Mouse (Mus musculus) forebrain, embryonic 13.5 days (tissue): Measurements from ENCODE around the gene C9orf72. TPM values are rescaled to one million over a fixed set of nuclear protein-coding genes. Genes with fewer than 3 reads are reported as not detected.

Experiments
- ATAC-seq: fragments of 200-750 bp; cut with Nextera tagmentation; 2 replicates; pipeline ENCODE4 v1.8.0; 2017
- H3K27ac ChIP-seq: fragments of 300-500 bp; sonication (generic); 2 replicates; pipeline ENCODE4 v1.5.1; 2015; ENCODE audit warnings: inconsistent platforms, mild to moderate bottlenecking, moderate library complexity
- H3K27me3 ChIP-seq: fragments of 300-500 bp; sonication (generic); 2 replicates; pipeline ENCODE4 v1.6.1; 2015; ENCODE audit warnings: mild to moderate bottlenecking, inconsistent platforms
- H3K36me3 ChIP-seq: fragments of 300-500 bp; sonication (generic); 2 replicates; pipeline ENCODE4 v1.6.1; 2015; ENCODE audit warnings: mild to moderate bottlenecking, inconsistent platforms; ENCODE audit not compliant: poor library complexity, severe bottlenecking
- H3K4me1 ChIP-seq: fragments of 300-500 bp; sonication (generic); 2 replicates; pipeline ENCODE4 v1.6.1; 2015; ENCODE audit warnings: inconsistent platforms
- H3K4me2 ChIP-seq: fragments of 300-500 bp; sonication (generic); 2 replicates; pipeline ENCODE4 v1.6.1; 2015; ENCODE audit warnings: inconsistent platforms, mild to moderate bottlenecking, moderate library complexity
- H3K4me3 ChIP-seq: fragments of 300-500 bp; sonication (generic); 2 replicates; pipeline ENCODE4 v1.5.1; 2015; ENCODE audit warnings: mild to moderate bottlenecking, inconsistent platforms
- H3K9ac ChIP-seq: fragments of 300-500 bp; sonication (generic); 2 replicates; pipeline ENCODE4 v1.6.1; 2015; ENCODE audit warnings: mild to moderate bottlenecking, inconsistent platforms
- H3K9me3 ChIP-seq: fragments of 300-500 bp; sonication (generic); replicated peaks from 2 replicates; pipeline ENCODE4 v1.6.1; 2016; ENCODE audit warnings: inconsistent platforms
- whole genome bisulfite sequencing: fragments of 180-500 bp; shearing (Covaris S2); methylation state at CpG from one replicate; pipeline ENCODE4 v1.1.7; 2015; 5-methylcytosine and 5-hydroxymethylcytosine counted together
- polyA plus RNA-seq: library from polyadenylated mRNA; unstranded; fragments of >200 nt; fragmentation: Nextera tagmentation; extraction: Ambion mirVana; gene quantifications from 2 replicates; pipeline ENCODE4 v1.2.1, GENCODE M21; 2015

C9orf72 gene
- polyA plus RNA-seq, 1 experiment from 2014 or later: 35.4 TPM

DNA sequence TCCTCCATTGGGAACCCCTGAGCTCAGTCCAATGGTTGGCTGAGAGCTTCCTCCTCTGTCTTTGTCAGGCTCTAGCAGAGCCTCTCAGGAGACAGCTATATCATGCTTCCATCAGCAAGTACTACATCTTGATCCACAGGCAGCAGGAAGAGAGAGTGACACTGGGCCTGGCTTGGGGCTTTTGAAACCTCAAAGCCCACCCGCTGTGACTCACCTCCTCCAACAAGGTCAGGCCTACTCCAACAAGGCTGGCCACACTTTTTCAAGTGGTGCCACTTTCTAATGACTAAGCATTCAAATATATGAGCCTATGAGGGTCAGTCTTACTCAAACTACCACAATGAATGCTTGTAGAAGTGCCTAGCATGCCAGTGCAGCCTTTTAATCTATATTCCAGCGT lies 53.5 kb downstream of the C9orf72 start:
- Histone ChIP-seq H3K4me2 (no peak overlapping the region), H3K27ac (no peak overlapping the region), H3K27me3 (no peaks in the 10 kb centered on the region), H3K36me3 (no peaks in the 10 kb centered on the region), H3K4me1 (peaks cover 8% of the 10 kb centered on the region), H3K4me3 (no peak overlapping the region), H3K9ac (no peak overlapping the region), H3K9me3 (no peaks in the 10 kb centered on the region)
- no peak for ATAC-seq
- 90% methylated on average over 2 of the region's 2 CpGs for WGBS

- Histone ChIP-seq H3K27ac (no peak overlapping the region), H3K9ac (no peak overlapping the region), H3K27me3 (no peaks in the 10 kb centered on the region), H3K9me3 (no peaks in the 10 kb centered on the region), H3K4me1 (peaks cover 8% of the 10 kb centered on the region), H3K36me3 (no peaks in the 10 kb centered on the region), H3K4me3 (no peak overlapping the region), H3K4me2 (no peak overlapping the region)
- ATAC-seq: no peak
- WGBS: 66% methylated on average over 13 of the region's 13 CpGs
These were observed 56.3 kb downstream of the C9orf72 start for GRCm38 (mm10) chr4:35169571-35170125.

- WGBS: 86% methylated on average over 5 of the region's 5 CpGs
- no peak for ATAC-seq
- no peaks in the 10 kb centered on the region for H3K27me3 ChIP-seq
These were observed 58.1 kb downstream of the C9orf72 start for GRCm38 (mm10) chr4:35167855-35168254.

GRCm38 (mm10) chr4:35165947-35166346 lies 60.0 kb downstream of the C9orf72 start:
- H3K4me3 ChIP-seq: no peak overlapping the region
- peaks cover 8% of the 10 kb centered on the region for H3K4me1 ChIP-seq
- whole genome bisulfite sequencing: 88% methylated on average over 3 of the region's 3 CpGs
- no peaks in the 10 kb centered on the region for H3K36me3 ChIP-seq
- no peaks in the 10 kb centered on the region for H3K27me3 ChIP-seq
- H3K9me3 ChIP-seq: no peaks in the 10 kb centered on the region
- no peak overlapping the region for H3K4me2 ChIP-seq
- H3K27ac ChIP-seq: no peak overlapping the region
- H3K9ac ChIP-seq: no peak overlapping the region
- ATAC-seq: no peak

More at GRCm38 (mm10) chr4:35167855-35168254, 58.1 kb downstream of the C9orf72 start:
- no peaks in the 10 kb centered on the region for H3K36me3 ChIP-seq
- H3K9ac ChIP-seq: no peak overlapping the region
- peaks cover 8% of the 10 kb centered on the region for H3K4me1 ChIP-seq
- H3K27ac ChIP-seq: no peak overlapping the region
- no peak overlapping the region for H3K4me3 ChIP-seq
- H3K4me2 ChIP-seq: no peak overlapping the region
- H3K9me3 ChIP-seq: no peaks in the 10 kb centered on the region

GRCm38 (mm10) chr4:35165275-35165674 lies 60.7 kb downstream of the C9orf72 start:
- no peak overlapping the region for H3K4me3 ChIP-seq
- WGBS: 87% methylated on average over 2 of the region's 2 CpGs
- no peaks in the 10 kb centered on the region for H3K27me3 ChIP-seq
- H3K27ac ChIP-seq: no peak overlapping the region
- no peak for ATAC-seq
- H3K4me2 ChIP-seq: no peak overlapping the region
- no peaks in the 10 kb centered on the region for H3K36me3 ChIP-seq
- peaks cover 8% of the 10 kb centered on the region for H3K4me1 ChIP-seq
- no peak overlapping the region for H3K9ac ChIP-seq
- no peaks in the 10 kb centered on the region for H3K9me3 ChIP-seq

- H3K4me3 ChIP-seq: no peak overlapping the region
- 64% methylated on average over 11 of the region's 11 CpGs for WGBS
- peaks cover 15% of the 10 kb centered on the region for H3K4me1 ChIP-seq
- peaks cover 6% of the 10 kb centered on the region; the same call in 1 of the 2 replicates for H3K27me3 ChIP-seq
- H3K4me2 ChIP-seq: no peak overlapping the region
- H3K36me3 ChIP-seq: no peaks in the 10 kb centered on the region
- ATAC-seq: no peak
- H3K9ac ChIP-seq: no peak overlapping the region
- H3K27ac ChIP-seq: no peak overlapping the region
- no peaks in the 10 kb centered on the region for H3K9me3 ChIP-seq
These were observed 68.2 kb downstream of the C9orf72 start for GRCm38 (mm10) chr4:35157815-35158214.

- Histone ChIP-seq H3K4me2 (peak within 1 kb of the TSS; percentile 79), H3K4me3 (peak within 1 kb of the TSS; percentile 56), H3K36me3 (no peaks in the 10 kb centered on the region), H3K27ac (peak within 1 kb of the TSS; percentile 73), H3K4me1 (peaks cover 15% of the 10 kb centered on the region), H3K27me3 (peaks cover 6% of the 10 kb centered on the region; the same call in 1 of the 2 replicates), H3K9me3 (no peaks in the 10 kb centered on the region), H3K9ac (peak within 1 kb of the TSS; percentile 70)
- peak; percentile 90 for ATAC-seq
- under 1% methylated on average over 50 of the region's 50 CpGs for WGBS
These were observed 69.0 kb downstream of the C9orf72 start, which contains the start of gene Mob3b for GRCm38 (mm10) chr4:35156751-35157611. Gene Mob3b, minus strand, starts transcription at chr4:35157484.

- H3K36me3 ChIP-seq: no peaks in the 10 kb centered on the region
- WGBS: under 1% methylated on average over 26 of the region's 26 CpGs
- ATAC-seq: peak; percentile 78
- peaks cover 15% of the 10 kb centered on the region for H3K4me1 ChIP-seq
- peak overlapping the region; percentile 73 for H3K27ac ChIP-seq
- H3K9me3 ChIP-seq: no peaks in the 10 kb centered on the region
- peaks cover 6% of the 10 kb centered on the region; the same call in 1 of the 2 replicates for H3K27me3 ChIP-seq
- H3K9ac ChIP-seq: peak overlapping the region; percentile 70
- H3K4me2 ChIP-seq: peak overlapping the region; percentile 79
- peak overlapping the region; percentile 56 for H3K4me3 ChIP-seq
These were observed 69.8 kb downstream of the C9orf72 start for GRCm38 (mm10) chr4:35156149-35156611.

DNA sequence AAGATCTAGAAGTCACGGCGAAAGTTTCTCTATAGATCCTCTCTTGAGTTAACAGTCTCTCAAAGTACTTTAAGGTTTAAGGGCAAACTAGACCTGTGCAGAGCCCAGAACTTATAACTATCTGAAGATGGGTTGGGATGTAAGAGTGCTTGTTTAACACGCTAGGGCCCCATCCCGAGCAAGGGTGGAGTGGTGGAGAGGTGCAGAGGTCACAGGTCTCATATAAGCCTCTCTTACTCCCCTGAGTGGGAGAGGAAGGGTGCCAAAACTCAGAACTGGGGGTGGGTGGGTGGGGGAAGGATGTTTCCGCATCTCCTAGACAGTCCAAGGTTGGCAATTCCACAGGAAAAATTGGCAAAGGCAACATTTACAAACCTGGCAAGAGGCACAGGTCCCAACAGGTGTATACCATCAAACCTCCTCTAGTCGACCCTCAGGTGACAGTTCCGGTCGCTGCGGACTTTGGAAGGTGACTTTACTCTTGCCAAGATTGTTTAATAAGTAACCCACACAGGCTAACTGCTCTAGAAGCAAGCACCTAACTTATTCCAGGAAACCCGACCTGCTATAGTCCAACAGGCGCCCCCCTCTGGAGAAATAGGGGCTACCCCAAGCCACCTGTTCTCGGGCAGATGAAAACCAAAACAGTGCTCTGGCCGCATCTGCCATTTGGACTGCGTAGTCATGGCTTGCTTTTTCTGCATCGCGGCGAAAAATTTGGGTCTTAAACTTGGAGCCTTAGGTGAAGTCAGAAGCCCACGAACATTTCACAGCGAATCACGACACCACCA lies 70.6 kb downstream of the C9orf72 start:
- H3K27ac ChIP-seq: 0 out of 2 replicates have a peak overlapping the region, but pooled peaks have one; percentile 73
- H3K36me3 ChIP-seq: no peaks in the 10 kb centered on the region
- 26% methylated on average over 20 of the region's 20 CpGs for WGBS
- H3K4me3 ChIP-seq: peak overlapping the region; percentile 56
- H3K9me3 ChIP-seq: no peaks in the 10 kb centered on the region
- no peak for ATAC-seq
- peak overlapping the region; percentile 70 for H3K9ac ChIP-seq
- H3K4me2 ChIP-seq: peak overlapping the region; percentile 79
- H3K4me1 ChIP-seq: peaks cover 15% of the 10 kb centered on the region
- peaks cover 6% of the 10 kb centered on the region; the same call in 1 of the 2 replicates for H3K27me3 ChIP-seq

DNA sequence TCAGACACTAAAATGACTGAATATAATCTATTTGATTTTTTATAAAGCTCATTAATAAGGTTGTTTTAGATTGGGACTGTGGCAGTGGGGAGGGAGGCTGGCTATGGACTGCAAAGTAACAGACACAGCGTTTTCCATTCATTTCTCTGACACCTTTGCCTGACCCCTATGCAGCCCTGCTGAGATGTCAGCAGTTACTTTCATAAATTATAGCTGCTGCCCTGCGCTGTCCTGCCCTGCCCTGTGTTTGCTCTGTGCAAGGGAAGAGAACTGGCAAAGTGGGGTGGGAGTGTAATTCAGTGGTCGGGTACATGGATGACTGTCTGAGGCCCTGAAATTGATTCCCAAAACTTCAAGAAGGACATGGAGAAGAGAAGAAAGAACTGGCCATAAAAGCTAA lies 71.9 kb downstream of the C9orf72 start:
- ATAC-seq: no peak
- H3K9me3 ChIP-seq: no peaks in the 10 kb centered on the region
- H3K36me3 ChIP-seq: no peaks in the 10 kb centered on the region
- H3K4me1 ChIP-seq: peaks cover 15% of the 10 kb centered on the region
- H3K9ac ChIP-seq: no peak overlapping the region
- peaks cover 6% of the 10 kb centered on the region; the same call in 1 of the 2 replicates for H3K27me3 ChIP-seq
- 45% methylated on average over 3 of the region's 3 CpGs for WGBS
- H3K4me3 ChIP-seq: no peak overlapping the region
- H3K4me2 ChIP-seq: no peak overlapping the region
- no peak overlapping the region for H3K27ac ChIP-seq

GRCm38 (mm10) chr4:35151756-35152155 lies 74.2 kb downstream of the C9orf72 start, which contains the start of gene Ifnk:
Gene Ifnk, plus strand, starts transcription at chr4:35152056.
- WGBS: 90% methylated on average over 4 of the region's 4 CpGs
- ATAC-seq: no peak

More at GRCm38 (mm10) chr4:35151756-35152155, 74.2 kb downstream of the C9orf72 start, which contains the start of gene Ifnk:
- H3K4me1 ChIP-seq: peaks cover 15% of the 10 kb centered on the region
- H3K9me3 ChIP-seq: no peaks in the 10 kb centered on the region
- no peak within 1 kb of the TSS for H3K27ac ChIP-seq
- no peak within 1 kb of the TSS for H3K4me2 ChIP-seq
- peaks cover 6% of the 10 kb centered on the region; the same call in 1 of the 2 replicates for H3K27me3 ChIP-seq
- H3K36me3 ChIP-seq: no peaks in the 10 kb centered on the region
- H3K9ac ChIP-seq: no peak within 1 kb of the TSS
- no peak within 1 kb of the TSS for H3K4me3 ChIP-seq
